Mouse (Mus musculus) heart, postnatal 25 days (tissue): ENCODE results near the gene Nol11. TPM values are rescaled to one million over a fixed set of nuclear protein-coding genes. Genes with fewer than 3 reads are reported as not detected.
"Not testable (repeated sequence)": the region's sequence is repeated elsewhere in the genome, so short reads cannot be mapped to it uniquely, and the experiment has no call there.

Experiments used
- DNase-seq: peaks from one replicate; pipeline ENCODE4 v3.0.0; 2022; ENCODE audit warnings: low spot score
- intact Hi-C: fragments of 180-260 bp; cut with DNase I; formaldehyde crosslinking; loops from one replicate; pipeline ENCODE4 v1.15.1; 2025
- total RNA-seq, 2 experiments: library from RNA; stranded (reverse); gene quantifications; 2 replicates each; pipeline ENCODE4 v1.2.3; 2021

The Nol11 gene
- total RNA-seq, 2 experiments from 2014 or later, result 17.4 to 17.7 TPM

DNA sequence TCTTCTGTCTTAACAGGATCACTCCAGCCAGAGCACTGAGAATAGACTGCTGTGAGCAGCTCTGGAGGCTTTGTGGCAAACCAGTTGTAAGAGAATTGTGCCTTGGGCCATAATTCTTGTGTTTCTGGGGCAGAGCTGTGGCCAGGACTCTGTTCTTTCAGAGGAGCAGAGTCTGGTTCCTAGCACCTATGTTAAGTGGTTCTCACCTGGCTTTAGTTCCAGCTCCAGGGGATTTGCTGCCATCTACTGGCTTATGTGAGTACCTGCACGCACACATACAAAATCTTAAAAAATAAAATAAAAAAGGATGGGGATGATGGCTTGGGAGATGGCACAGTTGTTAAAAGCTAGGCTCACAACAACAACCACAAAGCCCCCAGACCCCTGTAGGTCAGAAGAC, 30.1 kb downstream of the Nol11 start:
- DNase-seq, result no peak
- intact Hi-C loops, result no loop called here

DNA sequence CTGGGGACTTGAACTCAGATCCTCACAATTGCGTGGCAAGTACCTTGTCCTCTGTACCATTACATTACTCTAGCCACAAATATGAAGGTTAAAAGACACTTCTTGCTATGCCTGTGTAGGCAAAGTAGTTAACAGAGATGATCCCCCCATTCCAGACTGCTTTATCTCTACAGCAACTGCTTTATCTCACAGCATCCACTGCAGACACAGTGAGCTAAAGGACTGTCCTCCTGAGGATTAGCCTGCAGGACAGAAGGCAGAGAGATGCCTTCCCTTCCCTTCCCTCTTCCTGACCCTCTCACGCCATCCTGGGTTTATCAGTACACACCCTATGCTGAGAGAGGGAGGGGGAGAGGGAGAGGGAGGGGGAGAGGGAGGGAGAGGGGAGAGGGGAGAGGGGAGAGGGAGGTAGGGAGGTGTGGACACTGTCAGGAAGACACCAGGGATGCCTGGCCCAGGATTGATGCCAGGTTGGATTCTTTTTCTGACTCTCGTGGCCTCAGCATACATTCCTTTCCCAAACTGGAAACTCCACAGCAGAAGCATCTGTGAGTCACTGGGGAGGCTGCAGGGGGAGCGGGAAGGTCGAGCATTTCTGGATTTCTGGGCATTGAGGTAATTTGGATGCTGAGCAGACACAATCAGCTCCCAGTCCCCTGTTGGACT, 32.1 kb downstream of the Nol11 start:
- intact Hi-C loops, result no loop called here
- DNase-seq, result no peak

- no peak for DNase-seq
- intact Hi-C loops, result no loop called here
Observed at GRCm38 (mm10) chr11:107155292-107155691, 33.9 kb downstream of the Nol11 start.

DNA sequence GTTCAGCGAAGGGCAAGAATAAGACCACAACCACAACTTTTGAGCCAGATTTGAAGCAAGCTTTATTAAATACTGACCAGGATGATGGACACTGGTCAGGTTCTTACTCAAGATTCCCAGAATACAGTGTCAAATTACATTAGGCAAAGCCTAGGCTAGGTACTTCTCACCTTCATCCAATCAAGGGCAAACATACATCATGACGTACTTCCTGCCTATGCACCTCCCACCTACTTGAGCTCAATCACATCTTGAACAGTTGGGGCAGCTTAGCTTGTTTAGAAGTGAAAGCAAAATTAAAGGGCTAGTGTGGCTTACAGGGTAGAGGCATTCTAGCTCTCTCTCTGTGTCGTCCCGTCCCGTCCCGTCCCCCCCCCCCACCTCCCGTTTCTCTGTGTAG, 34.8 kb downstream of the Nol11 start:
- no peak for DNase-seq
- intact Hi-C loops, result no loop called here

DNA sequence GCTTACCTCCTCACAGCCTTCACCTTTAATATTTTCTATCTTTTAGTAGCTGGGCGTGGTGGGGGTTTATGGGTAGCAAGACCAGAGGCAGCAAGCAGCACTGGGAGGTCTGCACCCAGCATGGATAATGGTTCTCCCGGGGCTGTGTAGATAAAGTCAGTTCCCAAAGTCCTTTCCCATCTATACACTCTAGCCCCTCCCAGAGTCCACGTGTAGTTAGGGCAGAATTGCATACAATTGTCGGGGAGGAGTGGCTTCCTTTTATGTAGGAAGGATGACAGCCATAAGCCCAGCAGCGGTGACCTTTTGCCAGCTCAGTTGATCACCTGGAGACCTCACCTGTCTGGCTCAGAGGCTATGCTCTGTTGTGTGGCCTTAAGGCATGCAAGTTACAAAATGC, 35.5 kb downstream of the Nol11 start:
- intact Hi-C loops, result no loop called here
- no peak for DNase-seq

GRCm38 (mm10) chr11:107151809-107152208, 37.4 kb downstream of the Nol11 start:
- intact Hi-C loops, result no loop called here

GRCm38 (mm10) chr11:107143956-107144355, 45.2 kb downstream of the Nol11 start:
- DNase-seq, intact Hi-C loops: not testable (repeated sequence)

More at GRCm38 (mm10) chr11:107151809-107152208, 37.4 kb downstream of the Nol11 start:
- no peak for DNase-seq

DNA sequence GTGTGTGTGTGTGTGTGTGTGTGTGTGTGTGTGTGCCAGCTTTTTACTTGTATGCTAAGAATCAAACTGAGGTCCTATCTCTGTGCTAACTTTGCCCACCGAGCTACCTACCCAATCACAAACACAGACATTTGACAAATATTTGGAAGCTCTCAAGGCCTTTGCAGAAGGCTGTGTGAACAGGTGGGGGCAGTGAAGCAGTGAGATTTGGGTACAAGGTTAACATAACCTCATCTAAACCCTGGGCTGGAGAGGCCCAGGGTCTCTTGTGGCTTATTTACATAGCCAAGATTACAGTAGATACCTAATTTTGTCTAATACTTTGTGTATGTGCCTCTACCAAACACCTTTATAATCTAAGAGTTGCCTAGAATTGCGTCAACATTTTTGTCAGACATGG, 46.8 kb downstream of the Nol11 start:
- DNase-seq, result no peak
- intact Hi-C loops, result no loop called here

- intact Hi-C loops, result no loop called here
- DNase-seq, result no peak
Observed at GRCm38 (mm10) chr11:107140756-107141155, 48.4 kb downstream of the Nol11 start.

DNA sequence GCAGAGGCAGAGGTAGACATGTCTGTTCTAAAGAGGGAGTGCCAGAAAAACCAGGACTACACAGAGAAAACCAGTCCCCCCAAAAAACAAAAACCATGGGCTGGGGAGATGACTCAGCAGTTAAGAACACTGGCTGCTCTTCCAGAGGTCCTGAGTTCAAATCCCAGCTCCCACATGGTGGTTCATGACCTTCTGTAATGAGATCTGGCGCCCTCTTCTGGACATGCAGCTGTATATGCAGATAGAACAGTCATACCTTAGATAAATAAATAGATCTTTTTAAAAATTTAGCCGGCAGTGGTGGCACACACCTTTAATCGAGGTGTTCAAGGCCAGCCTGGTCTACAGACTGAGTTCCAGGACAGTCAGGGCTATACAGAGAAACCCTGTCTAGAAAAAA, 50.5 kb downstream of the Nol11 start:
- intact Hi-C loops, result loop anchor here (5.0 kb wide), 1 partner anchor 36 kb away; no protein-coding TSS in a partner anchor
- no peak for DNase-seq

- intact Hi-C loops, result loop anchor here (5.0 kb wide), 1 partner anchor 35 kb away; no protein-coding TSS in a partner anchor
- no peak for DNase-seq
Observed at GRCm38 (mm10) chr11:107137593-107137992, 51.6 kb downstream of the Nol11 start.

DNA sequence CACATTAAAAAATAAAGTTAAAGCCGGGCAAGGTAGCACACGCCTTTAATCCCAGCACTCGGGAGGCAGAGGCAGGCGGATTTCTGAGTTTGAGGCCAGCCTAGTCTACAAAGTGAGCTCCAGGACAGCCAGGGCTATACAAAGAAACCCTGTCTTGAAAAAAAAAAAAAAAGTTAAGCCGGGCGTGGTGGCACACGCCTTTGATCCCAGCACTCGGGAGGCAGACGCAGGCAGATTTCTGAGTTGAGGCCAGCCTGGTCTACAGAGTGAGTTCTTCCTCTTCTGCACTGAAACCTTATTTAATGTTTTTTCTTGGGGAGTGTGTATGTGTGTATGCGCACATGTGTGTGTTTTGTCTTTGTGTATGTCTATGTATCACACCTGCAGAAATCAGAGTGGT, 52.7 kb downstream of the Nol11 start:
- intact Hi-C loops, result loop anchor here (5.0 kb wide), 1 partner anchor 34 kb away; no protein-coding TSS in a partner anchor
- DNase-seq, result not testable (repeated sequence)

GRCm38 (mm10) chr11:107135741-107136140, 53.4 kb downstream of the Nol11 start:
- intact Hi-C loops, result loop anchor here (5.0 kb wide), 1 partner anchor 33 kb away; no protein-coding TSS in a partner anchor
- DNase-seq, result no peak

DNA sequence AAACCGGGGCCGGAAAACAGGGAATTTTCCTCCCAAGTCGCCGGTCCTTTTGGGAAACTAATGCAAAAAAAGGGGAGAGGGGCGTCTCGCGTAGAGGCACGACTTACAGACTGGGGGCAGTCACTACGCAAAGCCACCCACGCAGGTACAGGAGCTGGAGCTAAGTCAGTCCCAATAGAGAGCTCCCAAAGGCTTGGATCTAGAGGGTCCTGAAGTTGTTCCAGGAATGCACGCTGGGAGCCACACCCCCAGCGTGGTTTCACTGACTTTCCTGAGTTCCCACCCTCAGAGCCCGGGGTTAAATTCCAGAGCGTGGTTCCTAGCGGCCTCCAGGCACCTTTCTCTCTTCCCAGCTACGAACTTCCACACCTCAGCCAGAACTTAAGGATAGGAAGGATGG, 56.8 kb downstream of the Nol11 start:
- intact Hi-C loops, result no loop called here
- DNase-seq, result no peak

DNA sequence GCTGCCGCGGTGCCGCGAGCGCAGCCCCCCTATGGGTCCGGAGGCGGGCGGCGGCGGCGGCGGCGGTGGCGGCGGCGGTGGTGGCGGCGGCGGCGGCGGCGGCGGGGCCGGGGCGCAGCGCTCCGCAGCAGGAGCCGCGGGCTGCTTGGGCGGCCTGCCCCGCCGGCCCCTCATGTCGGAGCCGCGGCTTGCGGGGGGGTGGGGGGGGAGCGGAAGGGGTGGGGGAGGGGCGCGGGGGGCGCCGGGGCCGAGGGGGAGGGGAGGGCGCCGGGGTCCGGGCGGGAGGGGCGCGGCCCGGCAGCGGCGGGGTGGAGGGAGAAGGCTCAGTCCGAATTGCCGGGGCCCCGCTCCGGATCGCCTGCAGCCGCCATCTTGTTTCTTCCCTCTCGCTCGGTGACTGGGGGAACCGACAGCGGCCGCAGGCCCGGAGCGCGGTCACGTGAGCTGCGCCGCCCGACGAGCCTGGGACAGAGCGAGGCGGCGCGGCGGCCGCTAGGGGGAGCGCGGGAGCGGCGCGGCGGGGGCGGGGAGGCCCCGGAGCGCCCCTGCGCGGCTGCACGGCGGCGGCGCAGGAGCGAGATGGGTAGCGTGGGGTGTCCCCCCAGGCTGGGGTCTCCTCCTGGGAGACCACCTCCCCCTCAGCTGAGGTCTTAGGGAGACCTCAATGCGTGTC, 57.3 kb downstream of the Nol11 start, which contains the start of gene Bptf:
Gene Bptf (minus strand): TSS at position 379 of the 673 bp plus-strand sequence.
- intact Hi-C loops, result no loop called here
- DNase-seq, result peak; percentile 81

- intact Hi-C loops, result no loop called here
- DNase-seq, result peak; percentile 48
Observed at GRCm38 (mm10) chr11:107130879-107131748, 58.1 kb downstream of the Nol11 start.

DNA sequence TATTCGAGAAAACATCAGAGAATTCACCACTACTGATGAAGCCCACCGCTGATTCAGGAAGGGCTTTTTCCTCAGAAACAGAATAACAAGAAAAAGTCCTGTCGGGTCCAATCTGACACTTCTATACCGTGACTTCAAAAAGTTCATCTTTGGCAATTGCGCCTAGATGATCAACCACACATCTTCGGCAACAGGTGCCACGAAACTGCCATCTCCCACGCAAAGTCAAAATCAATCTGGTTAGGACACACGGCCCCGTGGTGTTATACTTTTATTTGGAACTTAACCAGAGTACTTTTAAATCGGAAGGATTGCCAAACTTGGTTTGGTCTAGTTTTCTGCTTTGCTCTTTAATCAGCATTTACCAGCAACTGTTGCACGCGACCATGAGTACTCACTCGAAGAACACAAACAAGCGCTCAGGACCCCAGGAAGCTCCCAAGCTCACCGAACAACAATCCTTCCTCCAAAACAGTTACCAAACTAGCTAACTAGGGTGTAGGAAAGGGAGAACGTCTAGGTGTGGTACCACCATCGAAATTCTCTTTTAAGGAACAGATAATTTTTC, 58.9 kb downstream of the Nol11 start:
- no peak for DNase-seq
- intact Hi-C loops, result no loop called here

- intact Hi-C loops, result no loop called here
Observed at GRCm38 (mm10) chr11:107129641-107130040, 59.5 kb downstream of the Nol11 start.

DNA sequence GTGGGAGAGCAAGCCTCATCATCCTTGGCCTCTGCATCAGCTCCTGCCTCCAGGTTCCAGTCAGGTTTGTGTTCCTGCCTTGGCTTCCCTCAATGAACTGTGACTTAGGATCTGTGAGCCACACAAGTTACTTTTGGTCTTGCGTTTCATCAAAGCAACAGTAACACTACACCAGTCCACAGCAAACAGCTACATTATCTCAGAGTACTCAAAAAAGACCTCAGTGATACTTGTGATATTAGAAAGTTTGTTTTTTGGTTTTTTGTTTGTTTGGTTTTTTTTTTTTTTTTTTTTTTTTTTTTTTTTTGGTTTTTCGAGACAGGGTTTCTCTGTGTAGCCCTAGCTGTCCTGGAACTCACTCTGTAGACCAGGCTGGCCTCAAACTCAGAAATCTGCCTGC, 62.5 kb downstream of the Nol11 start:
- intact Hi-C loops, DNase-seq: not testable (repeated sequence)

More at GRCm38 (mm10) chr11:107129641-107130040, 59.5 kb downstream of the Nol11 start:
- no peak for DNase-seq

- DNase-seq, result no peak
- intact Hi-C loops, result no loop called here
Observed at GRCm38 (mm10) chr11:107125011-107125410, 64.2 kb downstream of the Nol11 start.
